Mouse (Mus musculus): ENCODE results near the gene Gm1113.

Gm1113 gene

GRCm38 (mm10) chr9:35486616-35487015, 31.5 kb downstream of the Gm1113 start:
- in situ Hi-C loops (cut with MboI, MseI), result no loop called here

GRCm38 (mm10) chr9:35483949-35484348, 34.1 kb downstream of the Gm1113 start:
- in situ Hi-C loops (cut with MboI, MseI), result no loop called here

- in situ Hi-C loops (cut with MboI, MseI), result no loop called here
These were observed 35.8 kb downstream of the Gm1113 start for GRCm38 (mm10) chr9:35482014-35482898.

GRCm38 (mm10) chr9:35479456-35479855, 38.6 kb downstream of the Gm1113 start:
- in situ Hi-C loops (cut with MboI, MseI), result no loop called here

GRCm38 (mm10) chr9:35475394-35475793, 42.7 kb downstream of the Gm1113 start:
- in situ Hi-C loops (cut with MboI, MseI), result no loop called here

- in situ Hi-C loops (cut with MboI, MseI), result no loop called here
These were observed 43.9 kb downstream of the Gm1113 start for GRCm38 (mm10) chr9:35474104-35474724.

GRCm38 (mm10) chr9:35468913-35469312, 49.2 kb downstream of the Gm1113 start:
- in situ Hi-C loops (cut with MboI, MseI), result loop anchor here in 1 of 2 experiments (5.0 kb wide), 1 partner anchor 42 kb away; no protein-coding TSS in a partner anchor

GRCm38 (mm10) chr9:35467264-35467817, 50.7 kb downstream of the Gm1113 start:
- in situ Hi-C loops (cut with MboI, MseI), result loop anchor here in 1 of 2 experiments (5.0 kb wide), 1 partner anchor 40 kb away; no protein-coding TSS in a partner anchor

GRCm38 (mm10) chr9:35459594-35459993, 58.5 kb downstream of the Gm1113 start:
- in situ Hi-C loops (cut with MboI, MseI), result no loop called here
